Mouse (Mus musculus) embryo, embryonic 10.5 days (tissue): ENCODE measurements around the gene Ptprd.
"Not testable (repeated sequence)": the region's sequence is repeated elsewhere in the genome, so short reads cannot be mapped to it uniquely, and the experiment has no call there.

Experiments
- DNase-seq: peaks from one replicate; pipeline ENCODE4 v3.0.0-alpha.2; 2015; ENCODE audit warnings: low spot score

Gene Ptprd

GRCm38 (mm10) chr4:77889489-77889888, 322.3 kb downstream of the Ptprd start:
- DNase-seq = no peak

- no peak for DNase-seq
Measured at GRCm38 (mm10) chr4:77880213-77880612, 331.5 kb downstream of the Ptprd start.

GRCm38 (mm10) chr4:77861269-77861668, 350.5 kb downstream of the Ptprd start:
- DNase-seq = no peak

- not testable (repeated sequence) for DNase-seq
Measured at GRCm38 (mm10) chr4:77797391-77797790, 414.4 kb downstream of the Ptprd start.

GRCm38 (mm10) chr4:77777237-77777636, 434.5 kb downstream of the Ptprd start:
- no peak for DNase-seq

GRCm38 (mm10) chr4:77763790-77764189, 448.0 kb downstream of the Ptprd start:
- DNase-seq = no peak

- peak; percentile 1 for DNase-seq
Measured at GRCm38 (mm10) chr4:77743391-77743790, 468.4 kb downstream of the Ptprd start.

- DNase-seq = no peak
Measured at GRCm38 (mm10) chr4:77721908-77722307, 489.9 kb downstream of the Ptprd start.

GRCm38 (mm10) chr4:77717792-77718191, 494.0 kb downstream of the Ptprd start:
- no peak for DNase-seq

GRCm38 (mm10) chr4:77710231-77710630, 501.5 kb downstream of the Ptprd start:
- DNase-seq = no peak

- DNase-seq = no peak
Measured at GRCm38 (mm10) chr4:77698294-77698693, 513.5 kb downstream of the Ptprd start.

GRCm38 (mm10) chr4:77675798-77676197, 536.0 kb downstream of the Ptprd start:
- DNase-seq = no peak

GRCm38 (mm10) chr4:77664761-77665160, 547.0 kb downstream of the Ptprd start:
- no peak for DNase-seq

- no peak for DNase-seq
Measured at GRCm38 (mm10) chr4:77662309-77662708, 549.5 kb downstream of the Ptprd start.

- DNase-seq = no peak
Measured at GRCm38 (mm10) chr4:77655669-77656068, 556.1 kb downstream of the Ptprd start.

GRCm38 (mm10) chr4:77649615-77650325, 562.0 kb downstream of the Ptprd start:
- no peak for DNase-seq

- DNase-seq = no peak
Measured at GRCm38 (mm10) chr4:77648911-77649310, 562.9 kb downstream of the Ptprd start.

GRCm38 (mm10) chr4:77647451-77648137, 564.2 kb downstream of the Ptprd start:
- DNase-seq = no peak

- DNase-seq = no peak
Measured at GRCm38 (mm10) chr4:77644435-77644834, 567.3 kb downstream of the Ptprd start.

- DNase-seq = no peak
Measured at GRCm38 (mm10) chr4:77640022-77640421, 571.7 kb downstream of the Ptprd start.

GRCm38 (mm10) chr4:77613129-77613528, 598.6 kb downstream of the Ptprd start:
- no peak for DNase-seq

- DNase-seq = no peak
Measured at GRCm38 (mm10) chr4:77586624-77587023, 625.1 kb downstream of the Ptprd start.

- no peak for DNase-seq
Measured at GRCm38 (mm10) chr4:77586222-77586621, 625.5 kb downstream of the Ptprd start.
